Mouse (Mus musculus): ENCODE data around the gene Mptx1. TPM values are rescaled to one million over a fixed set of nuclear protein-coding genes. Genes with fewer than 3 reads are reported as not detected.

The Mptx1 gene
- total RNA-seq (2023): not detected in 4 replicates

GRCm38 (mm10) chr1:174330218-174330617 lies at the start of gene Mptx1:
Gene Mptx1, plus strand, starts transcription at chr1:174330518.

GRCm38 (mm10) chr1:174364882-174365451 lies 34.6 kb downstream of the Mptx1 start, which contains the start of gene Olfr417:
Gene Olfr417, plus strand, starts transcription at chr1:174365122.

Other genes with a start within 250 kb of the Mptx1 start
- gene Olfr429, start 246.2 kb upstream of the Mptx1 start, total RNA-seq (2023): not detected in 4 replicates
- not detected in 4 replicates for gene Olfr427, start 233.6 kb upstream of the Mptx1 start, total RNA-seq (2023)
- not detected in 4 replicates for gene Olfr231, start 209.4 kb upstream of the Mptx1 start, total RNA-seq (2023)
- gene Olfr424, start 199.0 kb upstream of the Mptx1 start, total RNA-seq (2023): not detected in 4 replicates
- not detected in 4 replicates for gene Olfr420, start 174.9 kb upstream of the Mptx1 start, total RNA-seq (2023)
- 0.06 TPM in 1 of 4 replicates, not detected in the others for gene Spta1, start 157.7 kb upstream of the Mptx1 start, total RNA-seq (2023)
- gene Olfr419, start 78.5 kb upstream of the Mptx1 start, total RNA-seq (2023): not detected in 4 replicates
- not detected in 4 replicates for gene Olfr417, start 34.6 kb downstream of the Mptx1 start, total RNA-seq (2023)
- not detected in 4 replicates for gene Olfr248, start 60.5 kb downstream of the Mptx1 start, total RNA-seq (2023)
- gene Olfr414, start 93.5 kb downstream of the Mptx1 start, total RNA-seq (2023): not detected in 4 replicates
- gene Olfr220, start 111.6 kb downstream of the Mptx1 start, total RNA-seq (2023): not detected in 4 replicates
- 0.77 to 1.6 TPM (median 0.89 TPM) in 4 replicates for gene Fmn2, start 171.3 kb downstream of the Mptx1 start, total RNA-seq (2023)

Measured in B cell, adult 62 days (primary cell).